Mouse (Mus musculus): Measurements from ENCODE around the gene Dync2li1. TPM values are rescaled to one million over a fixed set of nuclear protein-coding genes. Genes with fewer than 3 reads are reported as not detected.

Dync2li1 gene
- 4.8 and 6.4 TPM in 2 replicates for total RNA-seq (2014; fragmentation: Nextera tagmentation)
- 2.3 and 4.2 TPM in 2 replicates for total RNA-seq (2017)

- peak; percentile 97 for ATAC-seq (replicated peaks; ENCODE audit: poor library complexity, severe bottlenecking)
Measured at GRCm38 (mm10) chr17:84626276-84626856, at the start of gene Dync2li1. Dync2li1 (plus strand) TSS chr17:84626496.

GRCm38 (mm10) chr17:84576621-84577293, 49.5 kb upstream of the Dync2li1 start:
- ATAC-seq (replicated peaks; ENCODE audit: poor library complexity, severe bottlenecking), result peak; percentile 30

GRCm38 (mm10) chr17:84579249-84579648, 47.0 kb upstream of the Dync2li1 start:
- ATAC-seq (replicated peaks; ENCODE audit: poor library complexity, severe bottlenecking), result peak; percentile 50

- ATAC-seq (replicated peaks; ENCODE audit: poor library complexity, severe bottlenecking), result no peak
Measured at GRCm38 (mm10) chr17:84579817-84580216, 46.5 kb upstream of the Dync2li1 start.

GRCm38 (mm10) chr17:84580821-84581220, 45.5 kb upstream of the Dync2li1 start:
- ATAC-seq (replicated peaks; ENCODE audit: poor library complexity, severe bottlenecking), result no peak

- no peak; the same call in 1 of the 2 replicates for ATAC-seq (replicated peaks; ENCODE audit: poor library complexity, severe bottlenecking)
Measured at GRCm38 (mm10) chr17:84581740-84582414, 44.4 kb upstream of the Dync2li1 start.

- no peak for ATAC-seq (replicated peaks; ENCODE audit: poor library complexity, severe bottlenecking)
Measured at GRCm38 (mm10) chr17:84584107-84584506, 42.2 kb upstream of the Dync2li1 start.

- ATAC-seq (replicated peaks; ENCODE audit: poor library complexity, severe bottlenecking), result no peak
Measured at GRCm38 (mm10) chr17:84585104-84585503, 41.2 kb upstream of the Dync2li1 start.

GRCm38 (mm10) chr17:84590065-84590464, 36.2 kb upstream of the Dync2li1 start:
- ATAC-seq (replicated peaks; ENCODE audit: poor library complexity, severe bottlenecking), result no peak

GRCm38 (mm10) chr17:84591431-84592150, 34.7 kb upstream of the Dync2li1 start:
- ATAC-seq (replicated peaks; ENCODE audit: poor library complexity, severe bottlenecking), result no peak

- ATAC-seq (replicated peaks; ENCODE audit: poor library complexity, severe bottlenecking), result no peak
Measured at GRCm38 (mm10) chr17:84596015-84596441, 30.3 kb upstream of the Dync2li1 start.

GRCm38 (mm10) chr17:84596501-84596900, 29.8 kb upstream of the Dync2li1 start:
- no peak for ATAC-seq (replicated peaks; ENCODE audit: poor library complexity, severe bottlenecking)

- ATAC-seq (replicated peaks; ENCODE audit: poor library complexity, severe bottlenecking), result no peak
Measured at GRCm38 (mm10) chr17:84597859-84598258, 28.4 kb upstream of the Dync2li1 start.

GRCm38 (mm10) chr17:84598928-84599327, 27.4 kb upstream of the Dync2li1 start:
- no peak for ATAC-seq (replicated peaks; ENCODE audit: poor library complexity, severe bottlenecking)

- no peak for ATAC-seq (replicated peaks; ENCODE audit: poor library complexity, severe bottlenecking)
Measured at GRCm38 (mm10) chr17:84600051-84600983, 26.0 kb upstream of the Dync2li1 start.

- ATAC-seq (replicated peaks; ENCODE audit: poor library complexity, severe bottlenecking), result no peak
Measured at GRCm38 (mm10) chr17:84601805-84602204, 24.5 kb upstream of the Dync2li1 start.

- no peak for ATAC-seq (replicated peaks; ENCODE audit: poor library complexity, severe bottlenecking)
Measured at GRCm38 (mm10) chr17:84603202-84603627, 23.1 kb upstream of the Dync2li1 start.

GRCm38 (mm10) chr17:84603709-84604420, 22.4 kb upstream of the Dync2li1 start:
- no peak for ATAC-seq (replicated peaks; ENCODE audit: poor library complexity, severe bottlenecking)

- no peak for ATAC-seq (replicated peaks; ENCODE audit: poor library complexity, severe bottlenecking)
Measured at GRCm38 (mm10) chr17:84606976-84607375, 19.3 kb upstream of the Dync2li1 start.
